Mouse (Mus musculus) kidney, postnatal 0 days (tissue): ENCODE measurements around the gene Grm4. TPM values are rescaled to one million over a fixed set of nuclear protein-coding genes. Genes with fewer than 3 reads are reported as not detected.

Experiments used
- ATAC-seq: fragments of 200-750 bp; cut with Nextera tagmentation; replicated peaks from 2 replicates; pipeline ENCODE4 v1.8.0; 2017; ENCODE audit warnings: low read depth, moderate number of reproducible peaks, moderate TSS enrichment, moderate library complexity; ENCODE audit not compliant: low FRiP score
- DNase-seq: peaks from one replicate; pipeline ENCODE4 v3.0.0-alpha.2; 2016; ENCODE audit warnings: low spot score
- H3K27ac ChIP-seq: fragments of 300-500 bp; sonication (generic); 2 replicates; pipeline ENCODE4 v1.5.1; 2014; ENCODE audit warnings: mild to moderate bottlenecking
- H3K27me3 ChIP-seq: fragments of 300-500 bp; sonication (generic); 2 replicates; pipeline ENCODE4 v1.6.1; 2014; ENCODE audit warnings: low read length, mixed read lengths; ENCODE audit not compliant: insufficient read depth
- H3K36me3 ChIP-seq: fragments of 300-500 bp; sonication (generic); 2 replicates; pipeline ENCODE4 v1.6.1; 2014; ENCODE audit warnings: low read length, mixed read lengths; ENCODE audit not compliant: insufficient read depth
- H3K4me1 ChIP-seq: fragments of 300-500 bp; sonication (generic); replicated peaks from 2 replicates; pipeline ENCODE4 v1.6.1; 2014; ENCODE audit warnings: antibody characterized with exemption, low read length, mixed read lengths; ENCODE audit not compliant: insufficient read depth
- H3K4me2 ChIP-seq: fragments of 300-500 bp; sonication (generic); 2 replicates; pipeline ENCODE4 v1.6.1; 2014; ENCODE audit warnings: mild to moderate bottlenecking, low read length, moderate library complexity, mixed read lengths
- H3K4me3 ChIP-seq: fragments of 300-500 bp; sonication (generic); replicated peaks from 2 replicates; pipeline ENCODE4 v1.5.1; 2014; ENCODE audit warnings: low read depth, low read length
- H3K9ac ChIP-seq: fragments of 300-500 bp; sonication (generic); 2 replicates; pipeline ENCODE4 v1.6.1; 2014; ENCODE audit warnings: low read depth, low read length
- H3K9me3 ChIP-seq: fragments of 300-500 bp; sonication (generic); replicated peaks from 2 replicates; pipeline ENCODE4 v1.6.1; 2016; ENCODE audit warnings: low read length, inconsistent platforms, mixed read lengths
- CTCF ChIP-seq: IDR thresholded peaks from 2 replicates; pipeline ENCODE4 v1.5.1; 2016; ENCODE audit warnings: antibody characterized with exemption, low read depth, mild to moderate bottlenecking, moderate library complexity
- WGBS: fragments of 180-500 bp; shearing (Covaris S2); extraction: QIAGEN DNeasy Blood & Tissue Kit; methylation state at CpG from one replicate; pipeline ENCODE4 v1.1.7; 2014; 5-methylcytosine and 5-hydroxymethylcytosine counted together
- polyA plus RNA-seq: library from polyadenylated mRNA; unstranded; fragments of >200 nt; fragmentation: Nextera tagmentation; extraction: Ambion mirVana; gene quantifications from 2 replicates; pipeline ENCODE4 v1.2.1, GENCODE M21; 2015

Grm4 gene
- polyA plus RNA-seq, 1 experiment from 2014 or later: 1.3 TPM

DNA sequence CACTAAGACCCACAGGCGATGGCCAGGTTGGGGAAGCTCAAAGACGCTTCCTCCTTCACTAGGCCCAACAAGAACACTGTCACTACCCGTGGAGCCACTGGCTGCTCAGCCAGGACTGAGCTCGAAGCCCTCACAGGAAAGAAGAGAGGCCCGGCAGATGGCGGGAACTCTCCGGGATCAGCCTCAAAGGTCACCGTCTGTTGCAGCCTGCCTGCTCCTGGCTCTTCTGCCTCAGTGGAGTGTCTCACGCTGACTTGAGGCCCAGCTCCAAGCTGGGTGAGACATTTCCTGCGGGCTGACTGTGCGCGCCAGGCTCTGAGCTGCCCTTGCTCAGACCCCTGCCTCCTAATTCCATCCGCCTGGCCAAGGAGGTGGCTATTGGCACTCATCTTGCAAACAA lies 22.1 kb downstream of the Grm4 start:
- H3K9me3 ChIP-seq: no peaks in the 10 kb centered on the region
- no peak overlapping the region for H3K9ac ChIP-seq
- H3K4me2 ChIP-seq: no peak overlapping the region
- no peak overlapping the region for H3K4me3 ChIP-seq
- DNase-seq (no peak), ATAC-seq (no peak)
- H3K36me3 ChIP-seq: no peaks in the 10 kb centered on the region
- H3K27me3 ChIP-seq: peaks cover 6% of the 10 kb centered on the region
- H3K27ac ChIP-seq: no peak overlapping the region
- H3K4me1 ChIP-seq: 0 out of 2 replicates have a peak, but pooled peaks cover 3% of the 10 kb centered on the region
- 71% methylated on average over 13 of the region's 13 CpGs for WGBS
- TF ChIP-seq CTCF: no peak

DNA sequence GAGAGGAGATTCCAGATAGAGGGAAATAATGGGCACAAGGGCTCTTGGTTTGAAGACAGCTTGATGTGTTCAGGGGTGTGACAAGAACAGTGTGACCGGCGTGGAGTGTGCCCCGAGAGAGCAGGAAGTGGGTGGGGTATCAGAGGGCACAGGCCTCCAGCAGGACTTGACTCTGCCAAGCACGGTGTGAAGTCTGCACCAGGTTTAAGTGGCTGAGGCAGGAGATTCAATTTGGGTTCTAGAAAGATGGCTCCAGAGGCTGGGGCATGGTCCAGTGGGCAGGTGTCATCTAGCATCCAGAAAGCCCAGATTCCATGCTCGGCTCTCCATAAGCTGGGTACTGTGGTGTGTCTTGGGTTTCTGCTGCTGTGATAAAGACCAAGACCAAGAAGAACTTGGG lies 23.4 kb downstream of the Grm4 start:
- no peak overlapping the region for H3K4me3 ChIP-seq
- no peak for TF ChIP-seq CTCF
- no peak overlapping the region for H3K27ac ChIP-seq
- 41% methylated on average over 5 of the region's 5 CpGs for WGBS
- ATAC-seq (no peak), DNase-seq (no peak)
- no peaks in the 10 kb centered on the region for H3K9me3 ChIP-seq
- H3K9ac ChIP-seq: no peak overlapping the region
- peaks cover 4% of the 10 kb centered on the region; the same call in 1 of the 2 replicates for H3K27me3 ChIP-seq
- H3K4me1 ChIP-seq: 0 out of 2 replicates have a peak, but pooled peaks cover 3% of the 10 kb centered on the region
- no peak overlapping the region for H3K4me2 ChIP-seq
- H3K36me3 ChIP-seq: no peaks in the 10 kb centered on the region

DNA sequence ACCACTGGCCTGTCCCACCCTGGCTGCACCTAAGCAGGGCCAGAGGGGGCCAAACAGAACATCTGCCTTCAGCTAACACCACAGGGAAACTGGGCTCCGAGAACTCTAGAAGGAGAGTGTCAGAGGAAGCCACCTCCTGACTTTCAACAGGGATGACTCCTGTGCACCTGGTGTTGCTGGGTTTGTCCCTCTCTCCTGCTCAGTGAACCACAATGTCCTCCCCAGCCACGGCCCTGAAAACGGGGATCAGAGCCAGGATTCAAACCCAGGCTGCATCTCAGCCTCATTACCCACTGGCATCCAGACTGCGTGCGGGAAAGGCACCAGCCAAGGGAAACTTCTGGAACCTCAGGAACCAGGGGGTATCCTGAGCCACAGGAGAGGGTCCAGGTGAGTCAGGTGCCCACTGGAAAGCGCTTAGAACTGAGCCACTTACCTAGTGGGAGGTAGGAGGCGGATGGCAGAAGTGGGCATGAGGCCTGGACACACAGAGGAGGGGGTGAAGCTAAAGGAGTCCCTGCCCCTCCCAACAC lies 26.1 kb downstream of the Grm4 start:
- Histone ChIP-seq H3K4me2 (no peak overlapping the region), H3K27me3 (no peaks in the 10 kb centered on the region), H3K9me3 (no peaks in the 10 kb centered on the region), H3K4me3 (no peak overlapping the region), H3K27ac (no peak overlapping the region), H3K9ac (no peak overlapping the region), H3K36me3 (no peaks in the 10 kb centered on the region), H3K4me1 (no peaks in the 10 kb centered on the region)
- ATAC-seq (no peak), DNase-seq (no peak)
- WGBS: 63% methylated on average over 7 of the region's 7 CpGs
- no peak for TF ChIP-seq CTCF

DNA sequence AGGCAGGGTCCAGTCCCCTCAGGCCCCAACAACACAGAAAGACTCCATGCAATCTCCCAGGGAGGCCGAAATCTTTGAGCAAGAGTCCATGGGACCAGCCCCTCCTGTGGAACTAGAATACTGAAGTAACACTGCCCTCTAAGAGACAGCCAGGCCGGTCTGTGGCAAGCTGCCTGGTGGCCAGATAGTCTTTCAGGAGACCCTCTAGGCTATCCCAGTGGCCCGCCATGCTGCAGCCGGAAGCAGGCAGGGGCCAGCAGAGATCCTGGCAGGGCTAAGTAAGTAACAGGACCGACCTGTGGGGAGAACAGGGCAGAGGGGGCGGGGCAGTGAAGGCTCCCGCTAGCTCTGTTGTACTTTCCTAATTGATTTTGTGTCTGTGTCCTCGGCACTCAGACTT lies 27.2 kb downstream of the Grm4 start:
- H3K9me3 ChIP-seq: no peaks in the 10 kb centered on the region
- H3K36me3 ChIP-seq: no peaks in the 10 kb centered on the region
- no peak overlapping the region for H3K27ac ChIP-seq
- 48% methylated on average over 8 of the region's 8 CpGs for WGBS
- no peak for ATAC-seq
- H3K4me1 ChIP-seq: no peaks in the 10 kb centered on the region
- no peak for TF ChIP-seq CTCF
- no peak overlapping the region for H3K4me3 ChIP-seq
- DNase-seq: no peak
- no peak overlapping the region for H3K4me2 ChIP-seq
- no peaks in the 10 kb centered on the region for H3K27me3 ChIP-seq
- no peak overlapping the region for H3K9ac ChIP-seq

DNA sequence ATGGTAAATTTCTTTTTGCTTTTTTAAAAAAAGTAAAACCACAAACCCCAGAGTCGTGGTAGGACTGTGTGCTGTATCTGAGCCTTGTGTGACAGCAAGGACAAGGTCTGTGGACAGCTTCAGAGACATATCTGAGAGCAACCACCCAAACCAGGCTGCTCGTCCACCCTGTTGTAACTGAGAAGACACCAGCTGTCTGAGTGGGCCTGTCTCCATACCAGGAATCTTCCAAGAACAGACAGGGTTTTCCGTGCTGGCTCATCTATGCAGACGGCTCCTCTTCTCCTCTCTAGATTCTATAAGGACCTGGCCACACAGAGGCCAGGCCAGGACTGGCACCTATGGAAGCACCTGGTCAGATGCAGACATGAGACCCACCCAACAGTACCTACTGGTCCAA lies 27.8 kb downstream of the Grm4 start:
- Histone ChIP-seq H3K4me2 (no peak overlapping the region), H3K9me3 (no peaks in the 10 kb centered on the region), H3K4me1 (no peaks in the 10 kb centered on the region), H3K4me3 (no peak overlapping the region), H3K36me3 (no peaks in the 10 kb centered on the region), H3K27ac (no peak overlapping the region), H3K9ac (no peak overlapping the region), H3K27me3 (no peaks in the 10 kb centered on the region)
- 75% methylated on average over 4 of the region's 4 CpGs for WGBS
- no peak for TF ChIP-seq CTCF
- DNase-seq (no peak), ATAC-seq (no peak)

DNA sequence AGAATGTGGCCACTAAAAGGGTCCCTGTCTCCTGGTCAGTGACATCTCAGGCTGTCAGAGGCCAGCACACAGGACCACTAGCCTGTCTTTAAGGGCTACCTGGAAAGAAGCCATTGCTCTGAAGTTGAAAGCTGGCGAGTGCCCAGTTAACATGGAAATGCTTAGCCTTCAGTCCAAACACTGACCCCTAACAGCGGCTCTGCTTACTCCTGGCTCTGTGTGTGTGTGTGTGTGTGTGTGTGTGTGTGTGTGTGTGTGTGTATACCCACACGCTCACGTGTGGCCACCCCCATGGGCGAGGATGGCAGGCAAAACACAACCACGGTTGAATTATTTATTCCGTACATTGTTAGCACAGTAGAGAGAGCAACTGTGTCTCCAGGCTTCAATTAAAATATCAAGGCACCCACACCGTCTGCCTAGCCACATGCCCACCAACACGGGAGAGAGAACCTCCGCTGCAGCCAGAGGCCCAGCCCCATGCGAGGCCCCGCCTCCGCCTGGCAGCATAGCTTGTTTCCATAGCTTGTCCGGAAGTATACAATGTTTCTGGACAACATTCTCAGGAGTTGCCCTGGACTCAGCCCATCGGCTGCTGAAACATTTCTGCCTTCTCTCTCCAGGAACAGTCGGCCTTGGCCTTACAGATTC lies 32.9 kb downstream of the Grm4 start:
- WGBS: 68% methylated on average over 16 of the region's 16 CpGs
- Histone ChIP-seq H3K4me2 (no peak overlapping the region), H3K27me3 (no peaks in the 10 kb centered on the region), H3K4me3 (no peak overlapping the region), H3K9me3 (no peaks in the 10 kb centered on the region), H3K27ac (no peak overlapping the region), H3K4me1 (no peaks in the 10 kb centered on the region), H3K36me3 (no peaks in the 10 kb centered on the region), H3K9ac (no peak overlapping the region)
- no peak for DNase-seq
- ATAC-seq: no peak
- no peak for TF ChIP-seq CTCF

DNA sequence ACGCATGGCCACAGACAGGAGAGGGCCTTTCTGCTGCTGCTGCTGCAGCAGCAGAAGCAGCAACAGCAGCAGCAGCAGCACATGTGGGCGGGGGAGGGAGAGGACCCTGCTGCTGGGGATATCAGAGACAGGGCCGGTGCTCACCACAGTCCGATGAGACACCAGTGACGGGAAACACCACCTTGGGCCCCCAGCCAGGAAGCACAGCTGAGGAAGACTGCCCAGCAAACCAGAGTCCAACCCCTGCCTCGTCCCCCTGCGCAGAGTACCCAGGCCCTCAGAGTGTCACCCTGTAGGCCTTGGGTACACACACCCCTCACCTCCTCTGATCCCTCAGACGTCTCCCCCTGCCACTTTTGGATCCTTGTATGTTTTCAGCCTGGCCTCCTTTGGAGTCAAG lies 35.3 kb downstream of the Grm4 start:
- DNase-seq (no peak), ATAC-seq (no peak)
- no peak for TF ChIP-seq CTCF
- no peaks in the 10 kb centered on the region for H3K36me3 ChIP-seq
- no peak overlapping the region for H3K27ac ChIP-seq
- WGBS: 30% methylated on average over 7 of the region's 8 CpGs
- H3K27me3 ChIP-seq: no peaks in the 10 kb centered on the region
- H3K9ac ChIP-seq: no peak overlapping the region
- H3K9me3 ChIP-seq: no peaks in the 10 kb centered on the region
- H3K4me1 ChIP-seq: no peaks in the 10 kb centered on the region
- H3K4me2 ChIP-seq: no peak overlapping the region
- no peak overlapping the region for H3K4me3 ChIP-seq
